Mouse (Mus musculus) forebrain, embryonic 14.5 days (tissue): ENCODE data around the gene Hipk4. TPM values are rescaled to one million over a fixed set of nuclear protein-coding genes. Genes with fewer than 3 reads are reported as not detected.
A peak's percentile ranks its signal among the peaks of the same experiment; 100 is the strongest.
"Not testable (repeated sequence)": the region's sequence is repeated elsewhere in the genome, so short reads cannot be mapped to it uniquely, and the experiment has no call there.

ENCODE experiments used
- ATAC-seq: fragments of 200-750 bp; cut with Nextera tagmentation; 2 replicates; pipeline ENCODE4 v1.8.0; 2017; ENCODE audit warnings: mild to moderate bottlenecking, moderate library complexity
- DNase-seq: peaks from one replicate; pipeline ENCODE4 v3.0.0-alpha.2; 2015; ENCODE audit warnings: low spot score
- H3K27ac ChIP-seq: fragments of 300-500 bp; sonication (generic); 2 replicates; pipeline ENCODE4 v1.5.1; 2014; ENCODE audit warnings: low read depth, mild to moderate bottlenecking, control low read depth, low read length, moderate library complexity
- H3K27me3 ChIP-seq: fragments of 300-500 bp; sonication (generic); replicated peaks from 2 replicates; pipeline ENCODE4 v1.6.1; 2014; ENCODE audit warnings: low read length, control low read depth, mixed read lengths; ENCODE audit not compliant: control insufficient read depth, insufficient read depth
- H3K36me3 ChIP-seq: fragments of 300-500 bp; sonication (generic); 2 replicates; pipeline ENCODE4 v1.6.1; 2014; ENCODE audit warnings: low read length, control low read depth; ENCODE audit not compliant: control insufficient read depth, insufficient read depth
- H3K4me1 ChIP-seq: fragments of 300-500 bp; sonication (generic); 2 replicates; pipeline ENCODE4 v1.6.1; 2014; ENCODE audit warnings: antibody characterized with exemption, low read length, control low read depth; ENCODE audit not compliant: control insufficient read depth, insufficient read depth
- H3K4me2 ChIP-seq: fragments of 300-500 bp; sonication (generic); 2 replicates; pipeline ENCODE4 v1.6.1; 2014; ENCODE audit warnings: mild to moderate bottlenecking, control low read depth, low read length
- H3K4me3 ChIP-seq: fragments of 300-500 bp; sonication (generic); 2 replicates; pipeline ENCODE4 v1.5.1; 2014; ENCODE audit warnings: low read depth, low read length, control low read depth
- H3K9ac ChIP-seq: fragments of 300-500 bp; sonication (generic); 2 replicates; pipeline ENCODE4 v1.6.1; 2014; ENCODE audit warnings: mild to moderate bottlenecking, low read length, control low read depth, moderate library complexity
- H3K9me3 ChIP-seq: fragments of 300-500 bp; sonication (generic); replicated peaks from 2 replicates; pipeline ENCODE4 v1.6.1; 2016; ENCODE audit warnings: low read length, control low read depth, mixed read lengths; ENCODE audit not compliant: control insufficient read depth
- WGBS: fragments of 180-500 bp; shearing (Covaris S2); extraction: QIAGEN DNeasy Blood & Tissue Kit; methylation state at CpG from one replicate; pipeline ENCODE4 v1.1.7; 2014; 5-methylcytosine and 5-hydroxymethylcytosine counted together
- polyA plus RNA-seq: library from polyadenylated mRNA; unstranded; fragments of >200 nt; fragmentation: Nextera tagmentation; extraction: Ambion mirVana; gene quantifications from 2 replicates; pipeline ENCODE4 v1.2.1, GENCODE M21; 2014

The Hipk4 gene
- polyA plus RNA-seq, 1 experiment from 2014 or later = 0.08 TPM

DNA sequence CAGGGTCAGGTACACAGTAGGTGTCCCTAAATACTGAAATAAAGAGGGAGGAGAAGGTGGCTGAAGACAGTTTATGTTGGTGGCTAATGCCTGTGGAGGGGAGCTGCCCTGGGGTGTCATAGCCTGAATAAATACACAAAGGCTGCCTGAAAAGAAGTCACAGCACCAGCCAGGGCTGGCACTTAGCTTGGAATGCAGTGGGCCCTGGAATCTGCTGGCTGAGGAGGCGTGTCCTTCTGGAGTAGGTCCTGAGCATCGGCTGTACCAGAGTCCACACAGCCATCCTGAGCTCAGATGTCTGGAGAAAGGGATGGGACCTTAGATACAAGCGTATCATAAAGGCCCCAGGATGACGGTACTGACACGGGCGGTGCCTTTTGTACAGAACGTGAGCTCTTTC, 31.2 kb upstream of the Hipk4 start:
- H3K4me3 ChIP-seq = no peak overlapping the region
- WGBS = 79% methylated on average over 7 of the region's 7 CpGs
- H3K27ac ChIP-seq = no peak overlapping the region
- H3K9me3 ChIP-seq = no peaks in the 10 kb centered on the region
- H3K4me2 ChIP-seq = no peak overlapping the region
- no peak for DNase-seq
- H3K36me3 ChIP-seq = no peaks in the 10 kb centered on the region
- H3K4me1 ChIP-seq = no peaks in the 10 kb centered on the region
- no peaks in the 10 kb centered on the region for H3K27me3 ChIP-seq
- no peak for ATAC-seq
- H3K9ac ChIP-seq = no peak overlapping the region

- Histone ChIP-seq H3K4me1 (no peaks in the 10 kb centered on the region), H3K4me2 (no peak overlapping the region), H3K9me3 (no peaks in the 10 kb centered on the region), H3K27me3 (no peaks in the 10 kb centered on the region), H3K36me3 (no peaks in the 10 kb centered on the region), H3K27ac (no peak overlapping the region), H3K9ac (no peak overlapping the region), H3K4me3 (no peak overlapping the region)
- ATAC-seq (no peak), DNase-seq (no peak)
- WGBS = 81% methylated on average over 3 of the region's 3 CpGs
Measured at GRCm38 (mm10) chr7:27493022-27493421, 30.0 kb upstream of the Hipk4 start.

- H3K27ac ChIP-seq = no peak overlapping the region
- H3K36me3 ChIP-seq = no peaks in the 10 kb centered on the region
- H3K4me1 ChIP-seq = no peaks in the 10 kb centered on the region
- WGBS = 92% methylated on average over 5 of the region's 5 CpGs
- H3K4me3 ChIP-seq = no peak overlapping the region
- H3K9ac ChIP-seq = no peak overlapping the region
- DNase-seq (no peak), ATAC-seq (no peak)
- no peaks in the 10 kb centered on the region for H3K9me3 ChIP-seq
- no peak overlapping the region for H3K4me2 ChIP-seq
- no peaks in the 10 kb centered on the region for H3K27me3 ChIP-seq
Measured at GRCm38 (mm10) chr7:27493450-27493849, 29.6 kb upstream of the Hipk4 start.

DNA sequence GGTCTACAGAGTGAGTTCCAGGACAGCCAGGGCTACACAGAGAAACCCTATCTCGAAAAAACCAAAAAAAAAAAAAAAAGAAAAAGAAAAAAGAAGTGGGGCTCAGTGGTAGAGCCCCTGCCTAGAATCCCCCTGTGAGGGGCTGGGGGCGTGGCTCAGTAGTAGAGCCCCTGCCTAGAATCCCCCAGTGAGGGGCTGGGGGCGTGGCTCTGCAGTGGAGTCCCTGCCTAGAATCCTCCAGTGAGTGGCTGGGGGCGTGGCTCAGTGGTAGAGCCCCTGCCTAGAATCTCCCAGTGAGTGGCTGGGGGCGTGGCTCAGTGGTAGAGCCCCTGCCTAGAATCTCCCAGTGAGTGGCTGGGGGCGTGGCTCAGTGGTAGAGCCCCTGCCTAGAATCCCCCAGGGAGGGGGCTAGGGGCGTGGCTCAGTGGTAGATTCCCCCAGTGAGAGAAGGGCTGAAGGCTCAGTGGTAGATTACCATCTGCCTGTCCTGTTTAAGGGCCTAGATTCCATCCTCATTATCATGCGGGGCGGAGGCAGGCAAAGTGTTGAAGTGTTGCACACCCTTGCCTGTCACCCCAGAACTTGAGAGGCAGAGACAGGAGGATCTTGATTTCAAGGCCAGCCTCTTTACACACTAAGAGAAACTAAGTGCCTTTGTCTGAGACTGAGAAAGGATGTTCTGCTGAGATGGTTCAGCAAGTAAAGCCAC, 28.3 kb upstream of the Hipk4 start:
- ATAC-seq, H3K4me2 ChIP-seq, H3K27me3 ChIP-seq, H3K4me1 ChIP-seq, DNase-seq, H3K9ac ChIP-seq, H3K9me3 ChIP-seq, H3K4me3 ChIP-seq, H3K36me3 ChIP-seq, H3K27ac ChIP-seq: not testable (repeated sequence)
- 80% methylated on average over 9 of the region's 9 CpGs for WGBS

- H3K9me3 ChIP-seq = no peaks in the 10 kb centered on the region
- WGBS = 51% methylated on average over 3 of the region's 3 CpGs
- no peak within 1 kb of the TSS for H3K4me3 ChIP-seq
- no peaks in the 10 kb centered on the region for H3K4me1 ChIP-seq
- no peak within 1 kb of the TSS for H3K27ac ChIP-seq
- no peaks in the 10 kb centered on the region for H3K27me3 ChIP-seq
- no peaks in the 10 kb centered on the region for H3K36me3 ChIP-seq
- no peak within 1 kb of the TSS for H3K9ac ChIP-seq
- no peak for DNase-seq
- no peak within 1 kb of the TSS for H3K4me2 ChIP-seq
- no peak for ATAC-seq
Measured at GRCm38 (mm10) chr7:27499036-27499435, 24.0 kb upstream of the Hipk4 start, which contains the start of gene Prx. Prx (plus strand) TSS chr7:27499324.

DNA sequence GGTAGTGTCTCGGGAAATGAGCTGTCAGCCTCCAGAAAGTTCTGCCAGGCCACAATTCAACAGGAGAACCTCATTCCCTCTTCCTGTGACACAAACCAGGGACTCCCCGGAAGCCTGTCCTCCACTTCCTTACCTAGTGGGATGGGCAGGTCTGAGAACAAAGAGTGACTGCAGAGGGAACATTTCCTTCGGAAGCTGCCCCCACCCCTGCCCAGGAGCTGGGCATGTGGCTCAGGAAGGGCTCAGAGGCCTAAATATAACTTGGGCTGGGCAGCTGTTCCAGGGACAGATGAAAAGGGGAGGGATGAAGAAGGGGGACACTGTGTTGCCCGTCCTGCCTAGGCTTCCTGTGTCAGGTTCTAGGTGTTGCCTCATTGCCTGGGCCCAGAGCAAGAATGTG, 21.4 kb upstream of the Hipk4 start:
- Histone ChIP-seq H3K27ac (no peak overlapping the region), H3K4me1 (no peaks in the 10 kb centered on the region), H3K4me2 (no peak overlapping the region), H3K9me3 (no peaks in the 10 kb centered on the region), H3K9ac (no peak overlapping the region), H3K27me3 (no peaks in the 10 kb centered on the region), H3K4me3 (no peak overlapping the region), H3K36me3 (no peaks in the 10 kb centered on the region)
- DNase-seq (no peak), ATAC-seq (no peak)
- WGBS = 85% methylated on average over 4 of the region's 4 CpGs

DNA sequence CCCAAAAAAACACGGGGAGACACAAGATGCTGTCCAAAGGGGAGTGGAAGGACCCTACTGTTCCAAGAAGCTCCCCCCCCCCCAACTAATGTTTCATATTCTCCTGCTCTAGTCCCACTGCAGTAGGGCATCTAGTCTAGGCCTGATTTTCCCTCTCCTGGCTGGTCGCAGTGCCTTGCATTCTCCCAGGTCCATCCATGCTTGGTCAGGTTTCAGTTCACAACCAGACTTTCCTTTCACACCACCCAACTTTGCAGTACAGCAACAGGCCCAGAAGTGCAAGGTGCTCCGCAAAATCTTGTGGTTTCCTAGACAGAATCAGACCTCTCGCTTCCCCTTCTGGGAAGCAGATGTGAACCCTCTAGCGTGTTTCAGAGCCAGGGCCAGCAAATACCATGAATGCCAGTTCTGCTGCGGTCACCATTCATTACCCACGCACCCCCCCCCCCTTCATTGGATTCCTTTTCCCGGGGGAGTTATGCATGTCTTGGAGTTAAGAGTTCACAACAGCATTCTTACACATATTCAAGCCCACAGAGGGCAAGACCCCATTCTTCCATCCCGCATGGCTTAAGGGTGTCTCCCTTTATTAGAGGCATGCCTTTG, 16.2 kb upstream of the Hipk4 start:
- Histone ChIP-seq H3K27me3 (no peaks in the 10 kb centered on the region), H3K27ac (no peak overlapping the region), H3K4me2 (peak overlapping the region; percentile 63), H3K9me3 (no peaks in the 10 kb centered on the region), H3K4me1 (peaks cover 5% of the 10 kb centered on the region; the same call in 1 of the 2 replicates), H3K9ac (no peak overlapping the region), H3K4me3 (no peak overlapping the region), H3K36me3 (no peaks in the 10 kb centered on the region)
- WGBS = 51% methylated on average over 9 of the region's 9 CpGs
- no peak for ATAC-seq
- DNase-seq = no peak

GRCm38 (mm10) chr7:27507711-27508647, 15.1 kb upstream of the Hipk4 start:
- Histone ChIP-seq H3K4me1 (peaks cover 5% of the 10 kb centered on the region; the same call in 1 of the 2 replicates), H3K27ac (peak overlapping the region; percentile 92), H3K27me3 (no peaks in the 10 kb centered on the region), H3K9me3 (no peaks in the 10 kb centered on the region), H3K9ac (peak overlapping the region; percentile 66), H3K4me3 (peak overlapping the region; percentile 47), H3K4me2 (peak overlapping the region; percentile 63), H3K36me3 (no peaks in the 10 kb centered on the region)
- ATAC-seq (peak; percentile 93), DNase-seq (peak; percentile 96)
- under 1% methylated on average over 54 of the region's 54 CpGs for WGBS
